Mouse (Mus musculus) activated CD4-positive, CD25-positive, alpha-beta regulatory T cell, adult 4 months (primary cell): ENCODE measurements around the gene Midn. TPM values are rescaled to one million over a fixed set of nuclear protein-coding genes. Genes with fewer than 3 reads are reported as not detected.

Experiments
- ATAC-seq: one replicate; pipeline ENCODE4 v1.8.0; 2017
- polyA plus RNA-seq, 2 experiments: library from polyadenylated mRNA; unstranded; fragments of 100-300 nt; shearing (Covaris generic); gene quantifications; one replicate each; pipeline ENCODE4 v1.2.1; 2017

Midn gene
- polyA plus RNA-seq, 2 experiments from 2014 or later = 7.3 to 9.2 TPM

GRCm38 (mm10) chr10:80144864-80145838 is 2.9 kb upstream of the Midn start:
- ATAC-seq = no peak

- ATAC-seq = no peak
Measured at GRCm38 (mm10) chr10:80145896-80146295, 2.2 kb upstream of the Midn start.

- ATAC-seq = no peak
Measured at GRCm38 (mm10) chr10:80146568-80147011, 1.5 kb upstream of the Midn start.

GRCm38 (mm10) chr10:80147146-80147718 is 840 bp upstream of the Midn start:
- ATAC-seq = no peak

- ATAC-seq = peak; percentile 42
Measured at GRCm38 (mm10) chr10:80148610-80149290, 678 bp downstream of the Midn start.

GRCm38 (mm10) chr10:80149291-80150225 is 1.5 kb downstream of the Midn start:
- ATAC-seq = peak; percentile 79

- ATAC-seq = no peak
Measured at GRCm38 (mm10) chr10:80150226-80151210, 2.4 kb downstream of the Midn start.

GRCm38 (mm10) chr10:80151211-80152034 is 3.4 kb downstream of the Midn start:
- no peak for ATAC-seq

- no peak for ATAC-seq
Measured at GRCm38 (mm10) chr10:80152071-80152872, 4.2 kb downstream of the Midn start.

- no peak for ATAC-seq
Measured at GRCm38 (mm10) chr10:80152873-80153260, 4.8 kb downstream of the Midn start.

- no peak for ATAC-seq
Measured at GRCm38 (mm10) chr10:80153713-80154112, 5.6 kb downstream of the Midn start.

GRCm38 (mm10) chr10:80154384-80154783 is 6.3 kb downstream of the Midn start:
- ATAC-seq = no peak

- ATAC-seq = no peak
Measured at GRCm38 (mm10) chr10:80155277-80155676, 7.2 kb downstream of the Midn start.

- ATAC-seq = no peak
Measured at GRCm38 (mm10) chr10:80156002-80156751, 8.1 kb downstream of the Midn start.

- no peak for ATAC-seq
Measured at GRCm38 (mm10) chr10:80156752-80157053, 8.6 kb downstream of the Midn start.

- no peak for ATAC-seq
Measured at GRCm38 (mm10) chr10:80157141-80157929, 9.3 kb downstream of the Midn start.

- peak; percentile 40 for ATAC-seq
Measured at GRCm38 (mm10) chr10:80158307-80158986, 10.4 kb downstream of the Midn start.
